Mouse (Mus musculus) forebrain, postnatal 0 days (tissue): ENCODE measurements at regions not wholly inside any gene's neighbourhood (a gene's known extent, or its start where the extent isn't known, plus 50 kb on each side); places are given as distances from the start of the nearest gene placed in this dataset.

Experiments
- ATAC-seq: fragments of 200-750 bp; cut with Nextera tagmentation; 2 replicates; pipeline ENCODE4 v1.8.0; 2017; ENCODE audit warnings: mild to moderate bottlenecking, moderate library complexity
- DNase-seq: peaks from one replicate; pipeline ENCODE4 v3.0.0-alpha.2; 2015
- H3K27ac ChIP-seq: fragments of 300-500 bp; sonication (generic); 2 replicates; pipeline ENCODE4 v1.5.1; 2014; ENCODE audit warnings: low read depth, mild to moderate bottlenecking, antibody characterized with exemption, low read length, moderate library complexity, mixed read lengths
- H3K27me3 ChIP-seq: fragments of 300-500 bp; sonication (generic); 2 replicates; pipeline ENCODE4 v1.6.1; 2014; ENCODE audit warnings: mild to moderate bottlenecking, low read length, mixed read lengths; ENCODE audit not compliant: insufficient read depth
- H3K36me3 ChIP-seq: fragments of 300-500 bp; sonication (generic); 2 replicates; pipeline ENCODE4 v1.6.1; 2014; ENCODE audit warnings: mild to moderate bottlenecking, moderate library complexity; ENCODE audit not compliant: insufficient read depth
- H3K4me1 ChIP-seq: fragments of 300-500 bp; sonication (generic); 2 replicates; pipeline ENCODE4 v1.6.1; 2014; ENCODE audit warnings: antibody characterized with exemption; ENCODE audit not compliant: insufficient read depth
- H3K4me2 ChIP-seq: fragments of 300-500 bp; sonication (generic); 2 replicates; pipeline ENCODE4 v1.6.1; 2014; ENCODE audit warnings: low read depth, mild to moderate bottlenecking, moderate library complexity
- H3K4me3 ChIP-seq: fragments of 300-500 bp; sonication (generic); 2 replicates; pipeline ENCODE4 v1.5.1; 2014; ENCODE audit warnings: low read depth, low read length, mixed read lengths
- H3K9ac ChIP-seq: fragments of 300-500 bp; sonication (generic); 2 replicates; pipeline ENCODE4 v1.6.1; 2014; ENCODE audit warnings: mild to moderate bottlenecking
- H3K9me3 ChIP-seq: fragments of 300-500 bp; sonication (generic); 2 replicates; pipeline ENCODE4 v1.6.1; 2016; ENCODE audit warnings: low read length
- CTCF ChIP-seq: sonication (generic); IDR thresholded peaks from 2 replicates; pipeline ENCODE4 v1.5.1; 2016; ENCODE audit warnings: antibody characterized with exemption, control low read depth, low read depth
- WGBS: fragments of 180-500 bp; shearing (Covaris S2); extraction: QIAGEN DNeasy Blood & Tissue Kit; methylation state at CpG from one replicate; pipeline ENCODE4 v1.1.7; 2014; 5-methylcytosine and 5-hydroxymethylcytosine counted together

- no peak for ATAC-seq
- WGBS: 98% methylated on average over 2 of the region's 2 CpGs
Observed at GRCm38 (mm10) chr8:112933815-112934214, 364.0 kb downstream of the Cntnap4 start.

GRCm38 (mm10) chr8:112935411-112935810 lies 365.6 kb downstream of the Cntnap4 start:
- no peaks in the 10 kb centered on the region for H3K9me3 ChIP-seq
- no peak for TF ChIP-seq CTCF
- DNase-seq (no peak), ATAC-seq (no peak)
- no peak overlapping the region for H3K27ac ChIP-seq
- H3K36me3 ChIP-seq: no peaks in the 10 kb centered on the region
- 20% methylated on average over 3 of the region's 3 CpGs for WGBS
- H3K4me1 ChIP-seq: no peaks in the 10 kb centered on the region
- no peak overlapping the region for H3K4me3 ChIP-seq
- H3K27me3 ChIP-seq: no peaks in the 10 kb centered on the region
- H3K9ac ChIP-seq: no peak overlapping the region
- H3K4me2 ChIP-seq: no peak overlapping the region

More at GRCm38 (mm10) chr8:112933815-112934214, 364.0 kb downstream of the Cntnap4 start:
- H3K4me3 ChIP-seq: no peak overlapping the region
- no peaks in the 10 kb centered on the region for H3K27me3 ChIP-seq
- H3K9ac ChIP-seq: no peak overlapping the region
- H3K4me2 ChIP-seq: no peak overlapping the region
- DNase-seq: no peak
- TF ChIP-seq CTCF: no peak
- H3K4me1 ChIP-seq: no peaks in the 10 kb centered on the region
- no peaks in the 10 kb centered on the region for H3K9me3 ChIP-seq
- no peak overlapping the region for H3K27ac ChIP-seq
- H3K36me3 ChIP-seq: no peaks in the 10 kb centered on the region

- Histone ChIP-seq H3K27me3 (no peaks in the 10 kb centered on the region), H3K27ac (no peak overlapping the region), H3K4me1 (no peaks in the 10 kb centered on the region), H3K9me3 (no peaks in the 10 kb centered on the region), H3K36me3 (no peaks in the 10 kb centered on the region), H3K4me2 (no peak overlapping the region), H3K9ac (no peak overlapping the region), H3K4me3 (no peak overlapping the region)
- DNase-seq (peak; percentile 73), ATAC-seq (no peak)
- 26% methylated on average over 9 of the region's 9 CpGs for WGBS
- TF ChIP-seq CTCF: no peak
Observed at GRCm38 (mm10) chr8:112935897-112936719, 366.3 kb downstream of the Cntnap4 start.

- H3K4me1 ChIP-seq: 0 out of 2 replicates have a peak, but pooled peaks cover 8% of the 10 kb centered on the region
- peak; percentile 91 for TF ChIP-seq CTCF
- H3K4me2 ChIP-seq: no peak overlapping the region
- H3K27me3 ChIP-seq: no peaks in the 10 kb centered on the region
- WGBS: 3% methylated on average over 6 of the region's 6 CpGs
- no peaks in the 10 kb centered on the region for H3K9me3 ChIP-seq
- peak; percentile 42; the same call in 1 of the 2 replicates for ATAC-seq
- H3K27ac ChIP-seq: no peak overlapping the region
- DNase-seq: peak; percentile 91
- H3K4me3 ChIP-seq: no peak overlapping the region
- H3K9ac ChIP-seq: no peak overlapping the region
- no peaks in the 10 kb centered on the region for H3K36me3 ChIP-seq
Observed at GRCm38 (mm10) chr8:112972418-112972817, 402.6 kb downstream of the Cntnap4 start.

GRCm38 (mm10) chr8:112975734-112976133 lies 405.9 kb downstream of the Cntnap4 start:
- Histone ChIP-seq H3K27ac (no peak overlapping the region), H3K4me2 (no peak overlapping the region), H3K36me3 (no peaks in the 10 kb centered on the region), H3K27me3 (no peaks in the 10 kb centered on the region), H3K4me3 (no peak overlapping the region), H3K9me3 (no peaks in the 10 kb centered on the region), H3K4me1 (0 out of 2 replicates have a peak, but pooled peaks cover 8% of the 10 kb centered on the region), H3K9ac (no peak overlapping the region)
- DNase-seq: no peak
- ATAC-seq: no peak
- no peak for TF ChIP-seq CTCF
- WGBS: 59% methylated on average over 2 of the region's 2 CpGs

GRCm38 (mm10) chr8:112976312-112976711 lies 406.5 kb downstream of the Cntnap4 start:
- no peak overlapping the region for H3K4me3 ChIP-seq
- no peak overlapping the region for H3K27ac ChIP-seq
- no peak for TF ChIP-seq CTCF
- no peak for DNase-seq
- 81% methylated on average over 2 of the region's 2 CpGs for WGBS
- no peaks in the 10 kb centered on the region for H3K36me3 ChIP-seq
- H3K4me2 ChIP-seq: no peak overlapping the region
- no peaks in the 10 kb centered on the region for H3K9me3 ChIP-seq
- no peak overlapping the region for H3K9ac ChIP-seq
- no peak for ATAC-seq
- H3K4me1 ChIP-seq: 0 out of 2 replicates have a peak, but pooled peaks cover 8% of the 10 kb centered on the region
- H3K27me3 ChIP-seq: no peaks in the 10 kb centered on the region

- Histone ChIP-seq H3K27me3 (no peaks in the 10 kb centered on the region), H3K9ac (no peak overlapping the region), H3K36me3 (no peaks in the 10 kb centered on the region), H3K4me3 (no peak overlapping the region), H3K4me2 (no peak overlapping the region), H3K4me1 (no peaks in the 10 kb centered on the region), H3K9me3 (no peaks in the 10 kb centered on the region), H3K27ac (no peak overlapping the region)
- ATAC-seq (no peak), DNase-seq (no peak)
- no peak for TF ChIP-seq CTCF
- WGBS: 88% methylated on average over 4 of the region's 4 CpGs
Observed at GRCm38 (mm10) chr8:112993781-112994180, 423.9 kb downstream of the Cntnap4 start.
